Mouse (Mus musculus) liver, embryonic 14.5 days (tissue): Measurements from ENCODE around the gene Kantr. TPM values are rescaled to one million over a fixed set of nuclear protein-coding genes. Genes with fewer than 3 reads are reported as not detected.

ENCODE experiments used
- ATAC-seq: fragments of 200-750 bp; cut with Nextera tagmentation; 2 replicates; pipeline ENCODE4 v1.8.0; 2017; ENCODE audit warnings: moderate number of reproducible peaks, mild to moderate bottlenecking, moderate library complexity; ENCODE audit not compliant: insufficient read depth
- DNase-seq, 3 experiments: peaks; one replicate each; pipeline ENCODE4 v3.0.0-alpha.2; 2012 to 2013; ENCODE audit warnings: low read depth in 3 of 3, low spot score in 3 of 3
- H3K27ac ChIP-seq: fragments of 300-500 bp; sonication (generic); 2 replicates; pipeline ENCODE4 v1.5.1; 2014; ENCODE audit warnings: moderate library complexity, mild to moderate bottlenecking, control low read depth, inconsistent platforms
- H3K27me3 ChIP-seq: fragments of 300-500 bp; sonication (generic); 2 replicates; pipeline ENCODE4 v1.6.1; 2014; ENCODE audit warnings: mild to moderate bottlenecking, low read length, moderate library complexity; ENCODE audit not compliant: control insufficient read depth, insufficient read depth
- H3K36me3 ChIP-seq: fragments of 300-500 bp; sonication (generic); replicated peaks from 2 replicates; pipeline ENCODE4 v1.6.1; 2014; ENCODE audit warnings: low read depth; ENCODE audit not compliant: control insufficient read depth, insufficient read depth
- H3K4me1 ChIP-seq, 2 experiments: fragments of 200-500 bp in 1 of 2; fragments of 300-500 bp in 1 of 2; sonication (generic) in 1 of 2; replicated peaks; 2 replicates each; pipeline ENCODE4 v1.6.1; 2012 to 2014; ENCODE audit warnings: antibody characterized with exemption in 1 of 2, inconsistent platforms in 1 of 2, low read length in 1 of 2; ENCODE audit not compliant: control insufficient read depth in 2 of 2, insufficient read depth in 2 of 2
- H3K4me2 ChIP-seq: fragments of 300-500 bp; sonication (generic); 2 replicates; pipeline ENCODE4 v1.6.1; 2014; ENCODE audit warnings: low read depth, mild to moderate bottlenecking, control low read depth, moderate library complexity
- H3K4me3 ChIP-seq, 2 experiments: fragments of 200-500 bp in 1 of 2; fragments of 300-500 bp in 1 of 2; sonication (generic) in 1 of 2; 2 replicates each; pipeline ENCODE4 v1.5.1; 2012 to 2014; ENCODE audit warnings: low read depth in 2 of 2, low read length in 2 of 2, mild to moderate bottlenecking in 2 of 2, control low read depth in 1 of 2, inconsistent platforms in 1 of 2, moderate library complexity in 1 of 2; ENCODE audit not compliant: insufficient read depth in 1 of 2
- H3K9ac ChIP-seq: fragments of 300-500 bp; sonication (generic); replicated peaks from 2 replicates; pipeline ENCODE4 v1.6.1; 2014; ENCODE audit warnings: mild to moderate bottlenecking, control low read depth, moderate library complexity
- H3K9me3 ChIP-seq: fragments of 300-500 bp; sonication (generic); 2 replicates; pipeline ENCODE4 v1.6.1; 2016; ENCODE audit warnings: low read length, mixed read lengths; ENCODE audit not compliant: control insufficient read depth
- CTCF ChIP-seq: IDR thresholded peaks from 2 replicates; pipeline ENCODE4 v1.5.1; 2016; ENCODE audit warnings: antibody characterized with exemption, low read depth, control low read depth
- EP300 ChIP-seq: IDR thresholded peaks from 2 replicates; pipeline ENCODE4 v1.6.1; 2016; ENCODE audit warnings: antibody characterized with exemption, low read depth
- WGBS: fragments of 180-500 bp; shearing (Covaris S2); extraction: QIAGEN DNeasy Blood & Tissue Kit; methylation state at CpG from one replicate; pipeline ENCODE4 v1.1.7; 2014; ENCODE audit not compliant: insufficient replicate concordance; 5-methylcytosine and 5-hydroxymethylcytosine counted together
- polyA plus RNA-seq, 2 experiments: library from polyadenylated mRNA; depleted of rRNA in 1 of 2; stranded (reverse) in 1 of 2; unstranded in 1 of 2; fragments of >200 nt; fragmentation: Nextera tagmentation in 1 of 2; extraction: Ambion mirVana in 1 of 2; gene quantifications; 2 replicates each; pipeline versions ENCODE4 v1.2.1 to v1.2.3; 2012 to 2014

Gene Kantr
- polyA plus RNA-seq, 2 experiments: 2.0 to 2.1 TPM

- WGBS: 7% methylated on average over 5 of the region's 5 CpGs
- H3K36me3 ChIP-seq: no peaks in the 10 kb centered on the region
- H3K9ac ChIP-seq: no peak overlapping the region
- TF ChIP-seq CTCF: peak; percentile 69
- no peak for TF ChIP-seq EP300
- H3K9me3 ChIP-seq: no peaks in the 10 kb centered on the region
- H3K27ac ChIP-seq: no peak overlapping the region
- H3K4me1 ChIP-seq: no peaks in the 10 kb centered on the region
- H3K4me2 ChIP-seq: no peak overlapping the region
- no peak overlapping the region for H3K4me3 ChIP-seq
- no peaks in the 10 kb centered on the region for H3K27me3 ChIP-seq
- DNase-seq (peak; percentile 28 to 50 (median 34)), ATAC-seq (peak; percentile 56; the same call in 1 of the 2 replicates)
Observed at GRCm38 (mm10) chrX:152352553-152353153, 25.4 kb upstream of the Kantr start.

DNA sequence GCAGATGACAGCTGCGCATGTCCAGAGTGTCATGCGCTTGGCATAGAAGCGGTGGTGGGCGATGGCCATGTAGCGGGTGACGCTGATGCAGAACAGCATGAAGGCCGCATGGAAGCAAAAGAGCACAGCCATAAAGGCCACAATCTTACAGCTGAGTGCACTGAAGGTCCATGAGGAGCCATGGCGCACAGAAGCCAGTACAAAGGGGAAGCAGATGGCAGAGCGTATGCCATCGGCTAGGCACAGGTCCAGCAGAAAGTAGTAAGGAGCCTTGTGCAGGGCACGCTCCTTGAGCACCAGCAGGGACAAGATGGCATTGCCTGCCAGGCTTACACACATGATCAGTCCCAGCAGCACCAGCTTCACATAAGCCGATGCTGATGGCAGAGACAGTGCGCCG is 19.7 kb upstream of the Kantr start:
- no peak overlapping the region for H3K4me3 ChIP-seq
- no peaks in the 10 kb centered on the region for H3K4me1 ChIP-seq
- H3K4me2 ChIP-seq: no peak overlapping the region
- 84% methylated on average over 14 of the region's 14 CpGs for WGBS
- TF ChIP-seq EP300 (no peak), CTCF (no peak)
- no peaks in the 10 kb centered on the region for H3K9me3 ChIP-seq
- DNase-seq: no peak
- no peak overlapping the region for H3K27ac ChIP-seq
- H3K27me3 ChIP-seq: no peaks in the 10 kb centered on the region; the same call in 1 of the 2 replicates
- no peak for ATAC-seq
- no peaks in the 10 kb centered on the region for H3K36me3 ChIP-seq
- H3K9ac ChIP-seq: no peak overlapping the region

- Histone ChIP-seq H3K27ac (no peak overlapping the region), H3K9ac (no peak overlapping the region), H3K4me1 (no peaks in the 10 kb centered on the region; a peak in 1 of 4 replicates), H3K9me3 (no peaks in the 10 kb centered on the region), H3K36me3 (no peaks in the 10 kb centered on the region), H3K4me2 (no peak overlapping the region), H3K4me3 (no peak overlapping the region), H3K27me3 (no peaks in the 10 kb centered on the region; the same call in 1 of the 2 replicates)
- DNase-seq (no peak), ATAC-seq (no peak)
- 75% methylated on average over 15 of the region's 15 CpGs for WGBS
- TF ChIP-seq EP300: no peak
- no peak for TF ChIP-seq CTCF
Observed at GRCm38 (mm10) chrX:152346587-152346986, 19.3 kb upstream of the Kantr start.

DNA sequence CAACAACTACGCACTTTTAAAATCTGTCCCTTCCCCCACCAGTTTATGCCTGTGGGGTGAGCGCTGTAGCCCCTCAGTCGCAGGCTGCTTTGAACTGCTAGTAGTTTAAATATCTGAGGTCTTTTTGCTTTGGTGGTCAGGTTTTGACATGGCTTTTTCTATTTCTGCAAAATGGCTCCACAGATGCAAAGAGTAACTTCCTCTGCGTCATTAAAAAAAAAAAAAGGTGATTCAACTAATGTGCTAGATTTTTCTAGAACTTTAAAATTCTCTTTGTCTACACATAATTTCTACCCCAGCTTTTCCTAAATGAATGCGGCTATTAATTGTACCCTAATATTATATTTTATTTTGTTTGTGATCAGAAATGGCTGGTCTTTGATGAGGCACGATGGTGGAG is 15.6 kb upstream of the Kantr start:
- WGBS: 19% methylated on average over 6 of the region's 6 CpGs
- no peak for DNase-seq

DNA sequence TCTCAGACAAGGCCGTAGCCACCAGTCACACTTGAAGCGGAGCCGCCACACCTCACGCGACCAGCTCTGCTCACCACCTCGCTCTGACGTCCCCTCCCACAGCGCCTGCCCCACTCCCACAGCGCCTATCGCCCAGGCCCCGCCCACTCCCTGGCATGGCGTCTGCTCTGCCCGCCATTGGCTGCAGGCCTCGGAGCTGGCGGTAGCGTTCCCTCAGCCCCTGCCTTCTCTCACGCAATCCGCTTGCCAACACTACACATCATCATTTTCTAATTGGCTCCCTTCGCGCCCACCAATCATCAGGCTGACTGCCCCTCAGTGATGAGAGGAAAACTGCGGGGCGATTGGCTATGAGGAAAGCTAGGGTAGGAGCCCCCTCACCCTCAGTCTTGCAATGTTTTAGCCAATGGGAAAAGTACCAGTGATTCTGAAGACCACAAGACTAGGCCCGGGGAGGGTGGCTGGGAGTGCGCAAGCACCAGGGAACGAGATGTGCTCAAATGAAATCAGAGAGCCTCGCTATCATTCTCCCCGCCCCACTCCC is 15.1 kb upstream of the Kantr start, which contains the start of gene Tspyl2:
TSS of gene Tspyl2 (minus strand) at position 68 of the 544 bp plus-strand sequence.
- DNase-seq: peak; percentile 72 to 76 (median 73)
- 8% methylated on average over 17 of the region's 27 CpGs for WGBS
- H3K9ac ChIP-seq: peak within 1 kb of the TSS; percentile 36
- H3K27ac ChIP-seq: no peak within 1 kb of the TSS
- no peaks in the 10 kb centered on the region for H3K9me3 ChIP-seq
- no peaks in the 10 kb centered on the region; the same call in 1 of the 2 replicates for H3K27me3 ChIP-seq
- ATAC-seq: peak; percentile 98
- peaks cover 0 to 3% of the 10 kb centered on the region in 2 experiments; a peak in 1 of 4 replicates for H3K4me1 ChIP-seq
- H3K4me2 ChIP-seq: peak within 1 kb of the TSS; percentile 77
- peak within 1 kb of the TSS; percentile 49 to 62 for H3K4me3 ChIP-seq
- no peaks in the 10 kb centered on the region for H3K36me3 ChIP-seq
- no peak for TF ChIP-seq CTCF
- no peak for TF ChIP-seq EP300

More for the DNA sequence above, 15.6 kb upstream of the Kantr start:
- Histone ChIP-seq H3K9ac (no peak overlapping the region), H3K9me3 (no peaks in the 10 kb centered on the region), H3K27me3 (no peaks in the 10 kb centered on the region; the same call in 1 of the 2 replicates), H3K4me2 (peak overlapping the region; percentile 77), H3K27ac (no peak overlapping the region), H3K36me3 (no peaks in the 10 kb centered on the region), H3K4me1 (peaks cover 0 to 3% of the 10 kb centered on the region in 2 experiments; a peak in 1 of 4 replicates), H3K4me3 (peak overlapping the region; percentile 49 to 62)
- ATAC-seq: no peak
- no peak for TF ChIP-seq CTCF
- TF ChIP-seq EP300: no peak
